Mouse (Mus musculus) forebrain, postnatal 0 days (tissue): ENCODE data around the gene Gtf2a1. TPM values are rescaled to one million over a fixed set of nuclear protein-coding genes. Genes with fewer than 3 reads are reported as not detected.

Source experiments
- ATAC-seq: fragments of 200-750 bp; cut with Nextera tagmentation; 2 replicates; pipeline ENCODE4 v1.8.0; 2017; ENCODE audit warnings: mild to moderate bottlenecking, moderate library complexity
- DNase-seq: peaks from one replicate; pipeline ENCODE4 v3.0.0-alpha.2; 2015
- H3K27ac ChIP-seq: fragments of 300-500 bp; sonication (generic); 2 replicates; pipeline ENCODE4 v1.5.1; 2014; ENCODE audit warnings: low read depth, mild to moderate bottlenecking, antibody characterized with exemption, low read length, moderate library complexity, mixed read lengths
- H3K27me3 ChIP-seq: fragments of 300-500 bp; sonication (generic); 2 replicates; pipeline ENCODE4 v1.6.1; 2014; ENCODE audit warnings: mild to moderate bottlenecking, low read length, mixed read lengths; ENCODE audit not compliant: insufficient read depth
- H3K36me3 ChIP-seq: fragments of 300-500 bp; sonication (generic); 2 replicates; pipeline ENCODE4 v1.6.1; 2014; ENCODE audit warnings: mild to moderate bottlenecking, moderate library complexity; ENCODE audit not compliant: insufficient read depth
- H3K4me1 ChIP-seq: fragments of 300-500 bp; sonication (generic); 2 replicates; pipeline ENCODE4 v1.6.1; 2014; ENCODE audit warnings: antibody characterized with exemption; ENCODE audit not compliant: insufficient read depth
- H3K4me2 ChIP-seq: fragments of 300-500 bp; sonication (generic); 2 replicates; pipeline ENCODE4 v1.6.1; 2014; ENCODE audit warnings: low read depth, mild to moderate bottlenecking, moderate library complexity
- H3K4me3 ChIP-seq: fragments of 300-500 bp; sonication (generic); 2 replicates; pipeline ENCODE4 v1.5.1; 2014; ENCODE audit warnings: low read depth, low read length, mixed read lengths
- H3K9ac ChIP-seq: fragments of 300-500 bp; sonication (generic); 2 replicates; pipeline ENCODE4 v1.6.1; 2014; ENCODE audit warnings: mild to moderate bottlenecking
- H3K9me3 ChIP-seq: fragments of 300-500 bp; sonication (generic); 2 replicates; pipeline ENCODE4 v1.6.1; 2016; ENCODE audit warnings: low read length
- CTCF ChIP-seq: sonication (generic); IDR thresholded peaks from 2 replicates; pipeline ENCODE4 v1.5.1; 2016; ENCODE audit warnings: antibody characterized with exemption, control low read depth, low read depth
- WGBS: fragments of 180-500 bp; shearing (Covaris S2); extraction: QIAGEN DNeasy Blood & Tissue Kit; methylation state at CpG from one replicate; pipeline ENCODE4 v1.1.7; 2014; 5-methylcytosine and 5-hydroxymethylcytosine counted together
- polyA plus RNA-seq: library from polyadenylated mRNA; unstranded; fragments of >200 nt; fragmentation: Nextera tagmentation; extraction: Ambion mirVana; gene quantifications from 2 replicates; pipeline ENCODE4 v1.2.1, GENCODE M21; 2015
- total RNA-seq: library from RNA; depleted of rRNA; stranded (reverse); fragments of >200 nt; gene quantifications from 2 replicates; pipeline ENCODE4 v1.2.3, GENCODE M21; 2014; rRNA removed

Gtf2a1 gene
- total RNA-seq (23.2 and 33.6 TPM in 2 replicates), polyA plus RNA-seq (25.2 and 37.3 TPM in 2 replicates)

DNA sequence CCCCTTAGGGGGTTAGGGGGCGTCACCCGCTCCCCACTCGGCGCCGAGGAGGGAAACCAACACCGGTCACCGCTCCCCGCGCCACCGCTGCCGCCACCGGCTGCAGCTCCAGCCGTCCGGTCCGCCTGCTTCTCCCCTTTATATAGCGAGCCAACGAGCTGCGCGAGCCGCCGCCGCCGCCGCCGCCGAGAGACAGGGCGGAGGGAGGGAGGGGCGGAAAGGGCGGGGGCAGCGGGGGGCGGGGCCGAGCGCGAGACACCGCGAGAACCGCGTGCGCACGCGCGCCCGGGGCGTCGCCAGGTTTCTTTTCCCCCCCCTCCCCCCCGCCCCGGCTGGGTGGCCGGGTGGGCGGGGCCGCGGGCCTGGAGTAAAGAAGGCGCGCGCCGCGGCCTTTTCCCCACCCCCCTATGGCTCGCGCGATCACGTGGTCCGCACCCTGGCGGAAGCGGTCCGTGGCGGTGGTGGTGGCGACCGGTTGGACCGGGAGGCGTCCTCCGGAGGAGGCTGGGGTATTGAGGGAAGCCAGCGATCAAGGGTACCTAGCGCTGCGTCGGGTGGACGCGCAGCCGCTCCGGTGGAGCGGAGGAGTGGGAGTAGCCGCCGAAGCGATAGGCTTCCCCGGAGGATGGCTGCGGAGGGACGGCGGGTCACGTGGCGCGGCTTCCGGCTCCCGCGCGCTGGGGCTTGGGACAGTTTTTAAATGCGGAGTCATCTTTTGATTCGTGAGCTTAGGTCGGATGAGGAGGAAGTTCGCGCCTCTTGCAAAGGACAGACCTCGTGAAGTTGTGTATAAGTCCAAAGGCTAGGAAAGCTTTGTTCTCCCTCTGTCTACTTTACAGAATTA, at the start of gene Gtf2a1:
Gene Gtf2a1 (minus strand): TSS at position 641 of the 844 bp plus-strand sequence.
- Histone ChIP-seq H3K4me3 (peak within 1 kb of the TSS; percentile 92), H3K36me3 (no peaks in the 10 kb centered on the region), H3K27ac (peak within 1 kb of the TSS; percentile 100), H3K4me2 (peak within 1 kb of the TSS; percentile 68), H3K4me1 (peaks cover 16% of the 10 kb centered on the region; the same call in 1 of the 2 replicates), H3K9ac (peak within 1 kb of the TSS; percentile 100), H3K27me3 (no peaks in the 10 kb centered on the region), H3K9me3 (no peaks in the 10 kb centered on the region)
- peak; percentile 71 for ATAC-seq
- TF ChIP-seq CTCF, result no peak
- WGBS, result under 1% methylated on average over 56 of the region's 99 CpGs
- peak; percentile 98 for DNase-seq

- no peaks in the 10 kb centered on the region for H3K9me3 ChIP-seq
- DNase-seq (peak; percentile 22), ATAC-seq (0 out of 2 replicates have a peak, but pooled peaks have one; percentile 21)
- TF ChIP-seq CTCF, result no peak
- H3K4me3 ChIP-seq, result no peak overlapping the region
- 73% methylated on average over 3 of the region's 3 CpGs for WGBS
- H3K9ac ChIP-seq, result no peak overlapping the region
- no peak overlapping the region for H3K4me2 ChIP-seq
- no peak overlapping the region for H3K27ac ChIP-seq
- no peaks in the 10 kb centered on the region for H3K36me3 ChIP-seq
- H3K27me3 ChIP-seq, result no peaks in the 10 kb centered on the region
- peaks cover 6% of the 10 kb centered on the region; the same call in 1 of the 2 replicates for H3K4me1 ChIP-seq
Observed at GRCm38 (mm10) chr12:91638351-91638750, 48.1 kb upstream of the Gtf2a1 start.

- WGBS, result 79% methylated on average over 12 of the region's 12 CpGs
- Histone ChIP-seq H3K36me3 (no peaks in the 10 kb centered on the region), H3K4me2 (no peak overlapping the region), H3K9me3 (no peaks in the 10 kb centered on the region), H3K27me3 (no peaks in the 10 kb centered on the region), H3K4me1 (peaks cover 1% of the 10 kb centered on the region; the same call in 1 of the 2 replicates), H3K4me3 (no peak overlapping the region), H3K27ac (no peak overlapping the region), H3K9ac (no peak overlapping the region)
- no peak for DNase-seq
- no peak for ATAC-seq
- no peak for TF ChIP-seq CTCF
Observed at GRCm38 (mm10) chr12:91637136-91637909, 47.0 kb upstream of the Gtf2a1 start.

DNA sequence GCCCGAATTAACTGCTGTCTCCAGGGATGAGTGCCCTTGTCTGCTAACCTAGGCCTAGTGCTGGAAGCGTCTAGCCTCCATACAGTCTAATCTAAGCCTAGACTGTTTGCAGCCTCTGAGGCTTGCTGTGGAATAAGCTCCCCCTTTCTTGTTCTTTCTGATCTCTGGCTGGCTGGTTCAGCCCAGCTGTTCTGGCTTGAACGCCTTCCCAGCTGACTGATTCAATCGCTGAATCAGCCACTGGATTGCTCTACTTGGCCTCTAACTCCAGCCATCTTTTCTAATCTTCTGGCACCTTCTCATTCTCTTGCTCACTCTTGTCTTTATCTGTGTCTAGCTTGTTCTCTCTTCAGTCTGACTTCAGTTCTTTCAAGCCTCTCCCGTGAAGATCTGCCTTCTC, 36.2 kb upstream of the Gtf2a1 start:
- no peaks in the 10 kb centered on the region for H3K27me3 ChIP-seq
- WGBS, result 74% methylated on average over 5 of the region's 5 CpGs

GRCm38 (mm10) chr12:91625013-91625412, 34.7 kb upstream of the Gtf2a1 start:
- DNase-seq, result no peak
- ATAC-seq, result no peak
- no peak overlapping the region for H3K4me3 ChIP-seq
- peak; percentile 44 for TF ChIP-seq CTCF
- H3K36me3 ChIP-seq, result no peaks in the 10 kb centered on the region
- H3K9me3 ChIP-seq, result no peaks in the 10 kb centered on the region
- WGBS, result 89% methylated on average over 1 of the region's 1 CpGs
- no peak overlapping the region for H3K27ac ChIP-seq
- no peaks in the 10 kb centered on the region for H3K27me3 ChIP-seq
- H3K4me1 ChIP-seq, result no peaks in the 10 kb centered on the region
- H3K4me2 ChIP-seq, result no peak overlapping the region
- H3K9ac ChIP-seq, result no peak overlapping the region

More for the DNA sequence above, 36.2 kb upstream of the Gtf2a1 start:
- H3K4me1 ChIP-seq, result no peaks in the 10 kb centered on the region
- no peaks in the 10 kb centered on the region for H3K9me3 ChIP-seq
- H3K4me3 ChIP-seq, result no peak overlapping the region
- H3K4me2 ChIP-seq, result no peak overlapping the region
- H3K27ac ChIP-seq, result no peak overlapping the region
- ATAC-seq (no peak), DNase-seq (no peak)
- no peaks in the 10 kb centered on the region for H3K36me3 ChIP-seq
- H3K9ac ChIP-seq, result no peak overlapping the region
- TF ChIP-seq CTCF, result no peak

DNA sequence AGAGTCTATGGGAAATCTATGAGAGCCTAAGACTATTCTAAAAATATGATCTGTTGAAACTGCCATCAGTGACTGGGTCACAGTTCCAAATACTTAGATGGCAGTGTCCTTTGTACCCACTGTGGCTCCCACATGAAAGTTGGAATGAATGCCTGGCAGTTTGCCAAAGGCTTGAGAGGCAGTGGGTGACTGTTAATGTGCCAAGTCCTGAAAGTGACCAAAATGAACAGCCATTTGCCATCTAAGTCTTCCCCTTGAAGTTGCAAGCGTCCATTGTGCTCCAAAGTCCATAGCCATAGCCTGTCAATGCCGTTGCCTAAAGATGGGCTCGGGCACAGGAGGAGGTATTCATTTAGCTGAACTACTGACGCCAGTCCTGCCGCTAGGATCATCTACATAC, 19.1 kb upstream of the Gtf2a1 start:
- H3K27me3 ChIP-seq, result no peaks in the 10 kb centered on the region
- H3K4me1 ChIP-seq, result no peaks in the 10 kb centered on the region
- H3K9me3 ChIP-seq, result no peaks in the 10 kb centered on the region
- ATAC-seq (peak; percentile 53), DNase-seq (peak; percentile 45)
- 38% methylated on average over 5 of the region's 5 CpGs for WGBS
- H3K4me3 ChIP-seq, result no peak overlapping the region
- H3K27ac ChIP-seq, result no peak overlapping the region
- H3K9ac ChIP-seq, result no peak overlapping the region
- TF ChIP-seq CTCF, result no peak
- no peaks in the 10 kb centered on the region for H3K36me3 ChIP-seq
- no peak overlapping the region for H3K4me2 ChIP-seq
